ENCODE assay signal across 8 mouse cellular contexts in genomic region chr7:141538852-141539555, GRCm38 (mm10). TPM values are rescaled to one million over a fixed set of nuclear protein-coding genes. Genes with fewer than 3 reads are reported as not detected.
DNase-seq lines count a peak whose midpoint lies in the region; ATAC-seq and TF ChIP-seq lines count a peak whose summit lies in the region.

No protein-coding gene starts in this region.

- peak overlapping the region; percentile 79 for H3K27ac ChIP-seq in lung, postnatal 0 days (ENCODE audit: low read length)
- H3K27ac ChIP-seq in forebrain, embryonic 12.5 days, result peak overlapping the region; percentile 74
- peak overlapping the region; percentile 89 for H3K27ac ChIP-seq in limb, embryonic 15.5 days
- H3K27ac ChIP-seq in olfactory bulb, adult 2 months (ENCODE audit: insufficient read depth, low read depth, low read length), result peak overlapping the region; percentile 32

- TF ChIP-seq EP300 in lung, postnatal 0 days (IDR thresholded peaks at IDR 0.05), result no peak

- peak; percentile 0; the same call in 1 of the 2 replicates for ATAC-seq in lung, postnatal 0 days
- ATAC-seq in forebrain, embryonic 12.5 days (ENCODE audit: low FRiP score), result no peak; the same call in 1 of the 2 replicates
- ATAC-seq in limb, embryonic 15.5 days (ENCODE audit: insufficient number of reproducible peaks, low FRiP score, low TSS enrichment, low read depth), result no peak

- H3K4me2 ChIP-seq in lung, postnatal 0 days (replicated peaks; ENCODE audit: low read depth, low read length), result peak overlapping the region; percentile 83
- H3K4me2 ChIP-seq in forebrain, embryonic 12.5 days, result peak overlapping the region; percentile 88
- H3K4me2 ChIP-seq in limb, embryonic 15.5 days, result peak overlapping the region; percentile 79

- peak overlapping the region; percentile 76 for H3K4me3 ChIP-seq in lung, postnatal 0 days (ENCODE audit: low read depth, low read length)
- peak overlapping the region; percentile 67 for H3K4me3 ChIP-seq in forebrain, embryonic 12.5 days (replicated peaks)
- H3K4me3 ChIP-seq in limb, embryonic 15.5 days, result peak overlapping the region; percentile 79
- peak overlapping the region; percentile 72 for H3K4me3 ChIP-seq in olfactory bulb, adult 2 months (ENCODE audit: insufficient read depth, low read depth, low read length)

- TF ChIP-seq POLR2A in olfactory bulb, adult 2 months (IDR thresholded peaks at IDR 0.05; ENCODE audit: insufficient read depth, low read depth, low read length), result no peak

- 5% methylated on average over 18 of the region's 18 CpGs for WGBS in lung, postnatal 0 days
- WGBS in forebrain, embryonic 12.5 days, result 21% methylated on average over 18 of the region's 18 CpGs
- 12% methylated on average over 18 of the region's 18 CpGs for WGBS in limb, embryonic 15.5 days
- WGBS in olfactory bulb, adult 2 months, result 10% methylated on average over 18 of the region's 18 CpGs

- no peak for TF ChIP-seq CTCF in lung, postnatal 0 days (IDR thresholded peaks at IDR 0.05)
- TF ChIP-seq CTCF in olfactory bulb, adult 2 months (IDR thresholded peaks at IDR 0.05; ENCODE audit: insufficient read depth, low read depth, low read length), result no peak

- H3K4me1 ChIP-seq in lung, postnatal 0 days (ENCODE audit: insufficient read depth, low read depth, low read length), result peaks cover 13% of the 10 kb centered on the region; the same call in 1 of the 2 replicates
- peaks cover 23% of the 10 kb centered on the region for H3K4me1 ChIP-seq in forebrain, embryonic 12.5 days
- H3K4me1 ChIP-seq in limb, embryonic 15.5 days, result peaks cover 27% of the 10 kb centered on the region
- peaks cover 5% of the 10 kb centered on the region for H3K4me1 ChIP-seq in olfactory bulb, adult 2 months (ENCODE audit: control insufficient read depth, insufficient read depth, low read length)

- peak; percentile 33 for DNase-seq in cerebellum, adult 11 months
- no peak for DNase-seq in cerebellum, postnatal 4 days (ENCODE audit: low spot score in 2 of 2)
- DNase-seq in lung, postnatal 0 days (ENCODE audit: low spot score), result peak; percentile 26
- no peak for DNase-seq in lung, postnatal 25 days (ENCODE audit: low spot score)
- DNase-seq in adrenal gland, adult 8-10 months, result no peak

- no peaks in the 10 kb centered on the region for H3K27me3 ChIP-seq in lung, postnatal 0 days (replicated peaks; ENCODE audit: insufficient read depth, low read length)
- 0 out of 2 replicates have a peak, but pooled peaks cover 6% of the 10 kb centered on the region for H3K27me3 ChIP-seq in forebrain, embryonic 12.5 days
- H3K27me3 ChIP-seq in limb, embryonic 15.5 days, result no peaks in the 10 kb centered on the region

- H3K9ac ChIP-seq in lung, postnatal 0 days (replicated peaks; ENCODE audit: low read depth), result peak overlapping the region; percentile 48
- peak overlapping the region; percentile 89 for H3K9ac ChIP-seq in forebrain, embryonic 12.5 days
- H3K9ac ChIP-seq in limb, embryonic 15.5 days, result peak overlapping the region; percentile 68

- H3K9me3 ChIP-seq in lung, postnatal 0 days (ENCODE audit: low read length), result no peaks in the 10 kb centered on the region
- H3K9me3 ChIP-seq in forebrain, embryonic 12.5 days, result no peaks in the 10 kb centered on the region
- no peaks in the 10 kb centered on the region for H3K9me3 ChIP-seq in limb, embryonic 15.5 days

- no peaks in the 10 kb centered on the region for H3K36me3 ChIP-seq in lung, postnatal 0 days (ENCODE audit: insufficient read depth, low read length)
- no peaks in the 10 kb centered on the region for H3K36me3 ChIP-seq in forebrain, embryonic 12.5 days (replicated peaks)
- H3K36me3 ChIP-seq in limb, embryonic 15.5 days, result no peaks in the 10 kb centered on the region

RNA-seq across cellular contexts. Expression of gene Chid1, which starts 0.7 kb away (rescaled TPM):
- polyA plus RNA-seq in lung, postnatal 0 days (2015; fragmentation: Nextera tagmentation; extraction: Ambion mirVana), result 15.6 and 20.2 TPM in 2 replicates
- 24.0 and 24.2 TPM in 2 replicates for polyA plus RNA-seq in forebrain, embryonic 12.5 days (2016; fragmentation: Nextera tagmentation; extraction: Ambion mirVana)
- 44.0 and 49.7 TPM in 2 replicates for polyA plus RNA-seq in limb, embryonic 15.5 days (2015; fragmentation: Nextera tagmentation; extraction: Ambion mirVana)
- polyA plus RNA-seq in olfactory bulb, adult 2 months (2012; ENCODE audit: insufficient read depth, insufficient read length, low replicate concordance, missing spikeins), result not detected in 2 replicates
- total RNA-seq in adrenal gland, adult 8-10 months (2022), result 10 to 100 TPM; 57.5 to 69.9 (median 62.5) TPM

RNA-seq across cellular contexts. Expression of gene Ap2a2, which starts 23.0 kb away (rescaled TPM):
- polyA plus RNA-seq in lung, postnatal 0 days (2015; fragmentation: Nextera tagmentation; extraction: Ambion mirVana), result 42.6 and 45.5 TPM in 2 replicates
- polyA plus RNA-seq in forebrain, embryonic 12.5 days (2016; fragmentation: Nextera tagmentation; extraction: Ambion mirVana), result 106 and 112 TPM in 2 replicates
- 84.6 and 86.3 TPM in 2 replicates for polyA plus RNA-seq in limb, embryonic 15.5 days (2015; fragmentation: Nextera tagmentation; extraction: Ambion mirVana)
- polyA plus RNA-seq in olfactory bulb, adult 2 months (2012; ENCODE audit: insufficient read depth, insufficient read length, low replicate concordance, missing spikeins), result not detected in 2 replicates
- total RNA-seq in adrenal gland, adult 8-10 months (2022), result 10 to 100 TPM; 54.9 to 79.7 (median 66.5) TPM

Comparison
In these comparisons a context has a peak if more than half of its experiments do, and no peak if none do; other contexts are left out.
1. DNase-seq: peak in cerebellum, adult 11 months (single experiment) and lung, postnatal 0 days (single experiment); none in cerebellum, postnatal 4 days (0 of 2), lung, postnatal 25 days (single experiment) and adrenal gland, adult 8-10 months (single experiment).
2. H3K27ac ChIP-seq: peak in every context shown above with its lines; median percentile 89 in limb, embryonic 15.5 days; 79 in lung, postnatal 0 days; 74 in forebrain, embryonic 12.5 days; 32 in olfactory bulb, adult 2 months.
3. Peak in every context shown above with its lines, with median percentiles within 50 percentile points of each other: H3K4me2 ChIP-seq, H3K4me3 ChIP-seq and H3K9ac ChIP-seq.